Mouse (Mus musculus) embryo, embryonic 10.5 days (tissue): ENCODE measurements around the gene Mgrn1.

ENCODE experiments used
- DNase-seq: peaks from one replicate; pipeline ENCODE4 v3.0.0-alpha.2; 2015; ENCODE audit warnings: low spot score

The Mgrn1 gene

DNA sequence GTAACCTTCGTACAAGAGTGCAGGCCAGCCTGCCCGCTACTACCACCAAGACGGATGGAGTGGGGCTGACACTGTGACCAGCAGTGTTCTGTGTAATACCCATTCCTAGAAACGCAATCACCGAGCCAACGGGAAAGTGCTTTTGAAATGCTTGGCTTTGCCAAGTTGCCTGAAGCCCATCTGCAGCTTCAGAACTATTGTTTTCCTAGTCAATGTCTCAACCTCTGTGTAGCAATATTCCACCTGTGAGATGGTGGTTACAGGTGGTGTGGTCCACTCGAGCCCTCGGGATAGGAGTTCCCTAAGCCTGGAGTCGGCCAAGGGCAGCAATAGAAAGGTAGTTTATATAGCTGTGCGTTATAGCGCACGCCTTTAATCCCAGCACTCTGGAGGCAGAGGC lies 98.7 kb downstream of the Mgrn1 start:
- no peak for DNase-seq
